Mouse (Mus musculus): ENCODE results near the gene Calml4. TPM values are rescaled to one million over a fixed set of nuclear protein-coding genes. Genes with fewer than 3 reads are reported as not detected.

Gene Calml4
- polyA plus RNA-seq (2012; rRNA removed; ENCODE audit: low replicate concordance), result 54.0 and 75.1 TPM in 2 replicates

GRCm38 (mm10) chr9:62857719-62858261 is at the start of gene Calml4:
TSS of gene Calml4 (plus strand) at chr9:62858080.

DNA sequence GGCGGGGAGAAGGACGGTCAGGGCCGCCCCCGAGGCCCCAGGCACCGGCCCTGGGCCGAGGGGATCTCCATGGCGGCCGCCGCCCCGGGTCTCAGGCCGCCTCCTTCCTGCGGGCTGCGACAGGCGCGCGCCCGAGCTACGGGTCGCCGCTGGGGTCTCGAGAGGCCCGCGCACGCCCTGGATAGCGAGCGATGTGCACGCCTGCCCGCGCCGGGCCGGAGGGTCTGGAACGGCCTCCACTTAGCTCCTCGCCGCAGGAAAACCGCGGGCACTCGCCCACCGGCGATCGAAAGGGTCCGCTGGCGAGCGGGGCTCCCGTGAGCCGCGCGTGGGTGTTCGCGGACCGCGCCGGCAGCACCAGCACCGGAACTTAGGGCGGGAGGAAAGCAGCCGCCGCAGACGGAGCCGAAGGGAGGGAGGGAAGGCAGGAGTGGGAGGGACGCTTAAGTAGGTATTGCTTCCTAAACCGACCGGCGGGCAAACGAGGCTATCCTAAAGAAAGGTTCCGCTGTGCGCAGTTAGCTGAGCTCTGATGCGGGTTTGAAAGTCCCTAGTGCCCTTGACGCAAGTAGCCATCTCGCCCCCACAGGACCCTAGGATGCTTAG is 46.3 kb upstream of the Calml4 start, which contains the start of gene Fem1b:
Gene Fem1b, minus strand, starts transcription at position 419 of the 606 bp plus-strand sequence.

GRCm38 (mm10) chr9:62838506-62839171 is 19.2 kb upstream of the Calml4 start, which contains the start of gene Cln6:
TSS of gene Cln6 (plus strand) at chr9:62838785.

Other genes starting within 250 kb of the Calml4 start
- gene Itga11, start 180.3 kb upstream of the Calml4 start, polyA plus RNA-seq (2012; rRNA removed; ENCODE audit: low replicate concordance), result 1.7 and 2.9 TPM in 2 replicates
- gene Fem1b, start 46.1 kb upstream of the Calml4 start, polyA plus RNA-seq (2012; rRNA removed; ENCODE audit: low replicate concordance), result 2.3 and 3.5 TPM in 2 replicates
- 41.2 and 43.6 TPM in 2 replicates for gene Cln6, start 19.3 kb upstream of the Calml4 start, polyA plus RNA-seq (2012; rRNA removed; ENCODE audit: low replicate concordance)
- 4.7 and 6.1 TPM in 2 replicates for gene Pias1, start 129.8 kb downstream of the Calml4 start, polyA plus RNA-seq (2012; rRNA removed; ENCODE audit: low replicate concordance)